Mouse (Mus musculus) G1E (cell line): ENCODE measurements around the gene Chst11.

Experiments used
- CTCF ChIP-seq: IDR thresholded peaks from 2 replicates; pipeline ENCODE4 v1.5.1; 2012; ENCODE audit warnings: low read depth, low read length, inconsistent platforms, mixed read lengths
- GATA1 ChIP-seq: IDR thresholded peaks from 2 replicates; pipeline ENCODE4 v1.6.1; 2012; ENCODE audit warnings: borderline replicate concordance, low read length, inconsistent platforms, mixed read lengths
- POLR2AphosphoS5 ChIP-seq: IDR thresholded peaks from 2 replicates; pipeline ENCODE4 v1.6.1; 2012; ENCODE audit warnings: low read depth, low read length, inconsistent platforms; ENCODE audit not compliant: insufficient replicate concordance

GRCm38 (mm10) chr10:83212618-83213017 lies 227.3 kb downstream of the Chst11 start:
- TF ChIP-seq CTCF (no peak), POLR2AphosphoS5 (no peak), GATA1 (no peak)
